Mouse (Mus musculus): ENCODE measurements around the gene Slc35g2. TPM values are rescaled to one million over a fixed set of nuclear protein-coding genes. Genes with fewer than 3 reads are reported as not detected.

Slc35g2 gene
- polyA plus RNA-seq (2012; rRNA removed), result 0.27 and 0.32 TPM in 2 replicates

GRCm38 (mm10) chr9:100570626-100571233 is at the start of gene Slc35g2:
Gene Slc35g2, minus strand, starts transcription at chr9:100571090.

GRCm38 (mm10) chr9:100597546-100597945 is 26.7 kb upstream of the Slc35g2 start, which contains the start of gene Stag1:
Gene Stag1, plus strand, starts transcription at chr9:100597798.

GRCm38 (mm10) chr9:100545715-100546593 is 24.9 kb downstream of the Slc35g2 start, which contains the start of gene Nck1:
Gene Nck1, minus strand, starts transcription at chr9:100546134.

Other genes starting within 250 kb of the Slc35g2 start
- gene Il20rb, start 84.3 kb downstream of the Slc35g2 start, polyA plus RNA-seq (2012; rRNA removed), result 4.1 and 5.7 TPM in 2 replicates
- gene Nck1, start 25.0 kb downstream of the Slc35g2 start, polyA plus RNA-seq (2012; rRNA removed), result 0.09 and 0.24 TPM in 2 replicates
- 0.43 and 0.64 TPM in 2 replicates for gene Stag1, start 26.7 kb upstream of the Slc35g2 start, polyA plus RNA-seq (2012; rRNA removed)

Data from stomach, adult 2 months (tissue).